Mouse (Mus musculus) T-cell, adult 2 months (primary cell): Measurements from ENCODE around the gene Fbxl16.
A peak's percentile ranks its signal among the peaks of the same experiment; 100 is the strongest.
"Not testable (repeated sequence)": the region's sequence is repeated elsewhere in the genome, so short reads cannot be mapped to it uniquely, and the experiment has no call there.

Experiments used
- DNase-seq: peaks from one replicate; pipeline ENCODE4 v3.0.0; 2022; ENCODE audit warnings: low spot score

The Fbxl16 gene

GRCm38 (mm10) chr17:25795609-25796092 lies 13.2 kb upstream of the Fbxl16 start, which contains the start of gene AC134908.4:
AC134908.4 (minus strand) TSS chr17:25795659.
- no peak for DNase-seq

- DNase-seq: no peak
Observed at GRCm38 (mm10) chr17:25796211-25796771, 12.6 kb upstream of the Fbxl16 start.

GRCm38 (mm10) chr17:25796951-25797369 lies 11.9 kb upstream of the Fbxl16 start, which contains the start of gene Metrn:
Metrn (minus strand) TSS chr17:25797136.
- peak; percentile 77 for DNase-seq

- peak; percentile 82 for DNase-seq
Observed at GRCm38 (mm10) chr17:25801029-25801428, 7.9 kb upstream of the Fbxl16 start.

- no peak for DNase-seq
Observed at GRCm38 (mm10) chr17:25802825-25803517, 5.9 kb upstream of the Fbxl16 start.

GRCm38 (mm10) chr17:25806507-25806906 lies 2.4 kb upstream of the Fbxl16 start:
- DNase-seq: no peak

GRCm38 (mm10) chr17:25807452-25807851 lies 1.4 kb upstream of the Fbxl16 start:
- not testable (repeated sequence) for DNase-seq

- DNase-seq: no peak
Observed at GRCm38 (mm10) chr17:25808028-25808427, 857 bp upstream of the Fbxl16 start.

- no peak for DNase-seq
Observed at GRCm38 (mm10) chr17:25809606-25810340, 888 bp downstream of the Fbxl16 start.

GRCm38 (mm10) chr17:25810890-25811289 lies 2.0 kb downstream of the Fbxl16 start:
- DNase-seq: no peak

- peak; percentile 69 for DNase-seq
Observed at GRCm38 (mm10) chr17:25813471-25813870, 4.6 kb downstream of the Fbxl16 start.

GRCm38 (mm10) chr17:25817662-25818061 lies 8.8 kb downstream of the Fbxl16 start:
- DNase-seq: no peak

GRCm38 (mm10) chr17:25818851-25819780 lies 10.2 kb downstream of the Fbxl16 start:
- DNase-seq: no peak

GRCm38 (mm10) chr17:25823452-25823851 lies 14.6 kb downstream of the Fbxl16 start, which contains the start of gene Wdr24:
Wdr24 (plus strand) TSS chr17:25823627.
- DNase-seq: peak; percentile 82

- no peak for DNase-seq
Observed at GRCm38 (mm10) chr17:25824362-25825142, 15.7 kb downstream of the Fbxl16 start.

GRCm38 (mm10) chr17:25825311-25825710 lies 16.4 kb downstream of the Fbxl16 start:
- no peak for DNase-seq

- DNase-seq: no peak
Observed at GRCm38 (mm10) chr17:25825984-25826570, 17.2 kb downstream of the Fbxl16 start.

GRCm38 (mm10) chr17:25827011-25827410 lies 18.1 kb downstream of the Fbxl16 start:
- DNase-seq: no peak

GRCm38 (mm10) chr17:25827546-25828222 lies 18.8 kb downstream of the Fbxl16 start:
- no peak for DNase-seq

GRCm38 (mm10) chr17:25828223-25828594 lies 19.3 kb downstream of the Fbxl16 start:
- DNase-seq: no peak
